Mouse (Mus musculus) MEL (cell line): Measurements from ENCODE around the gene Gm10197. TPM values are rescaled to one million over a fixed set of nuclear protein-coding genes. Genes with fewer than 3 reads are reported as not detected.

Experiments
- DNase-seq: peaks from one replicate; pipeline ENCODE4 v3.0.0; 2011; ENCODE audit warnings: low read depth, low spot score
- H3K27ac ChIP-seq: 2 replicates; pipeline ENCODE4 v1.5.1; 2012; ENCODE audit warnings: low read depth, mild to moderate bottlenecking, control low read depth, low read length, moderate library complexity; ENCODE audit not compliant: control insufficient read depth
- H3K27me3 ChIP-seq, 2 experiments: fragments of 150-350 bp in 1 of 2; sonication (generic) in 1 of 2; 2 replicates each; pipeline ENCODE4 v1.6.1; 2012; ENCODE audit warnings: low read length in 2 of 2, mild to moderate bottlenecking in 2 of 2, improper control_type of control experiment in 1 of 2, moderate library complexity in 1 of 2; ENCODE audit not compliant: insufficient read depth in 2 of 2, control insufficient read depth in 1 of 2
- H3K36me3 ChIP-seq, 2 experiments: 2 replicates each; pipeline ENCODE4 v1.6.1; 2012 to 2014; ENCODE audit warnings: low read length in 2 of 2, improper control_type of control experiment in 1 of 2, inconsistent platforms in 1 of 2, mild to moderate bottlenecking in 1 of 2; ENCODE audit not compliant: insufficient read depth in 2 of 2, control insufficient read depth in 1 of 2
- H3K4me1 ChIP-seq, 2 experiments: fragments of 150-350 bp in 1 of 2; sonication (generic) in 1 of 2; 2 replicates each; pipeline ENCODE4 v1.6.1; 2012; ENCODE audit warnings: low read length in 2 of 2, improper control_type of control experiment in 1 of 2, mild to moderate bottlenecking in 1 of 2; ENCODE audit not compliant: insufficient read depth in 2 of 2, control insufficient read depth in 1 of 2
- H3K4me3 ChIP-seq, 2 experiments: fragments of 150-350 bp in 1 of 2; sonication (generic) in 1 of 2; 2 replicates each; pipeline ENCODE4 v1.5.1; 2012; ENCODE audit warnings: low read depth in 2 of 2, low read length in 2 of 2, mild to moderate bottlenecking in 2 of 2, moderate library complexity in 2 of 2, control low read depth in 1 of 2, improper control_type of control experiment in 1 of 2; ENCODE audit not compliant: control insufficient read depth in 1 of 2, insufficient read depth in 1 of 2
- H3K79me2 ChIP-seq: 2 replicates; pipeline ENCODE4 v1.6.1; 2012; ENCODE audit warnings: mild to moderate bottlenecking, low read length, moderate library complexity; ENCODE audit not compliant: control insufficient read depth, poor library complexity, insufficient read depth
- H3K9ac ChIP-seq: 2 replicates; pipeline ENCODE4 v1.6.1; 2012; ENCODE audit warnings: low read depth, mild to moderate bottlenecking, control low read depth, low read length, moderate library complexity; ENCODE audit not compliant: control insufficient read depth, poor library complexity, severe bottlenecking
- H3K9me3 ChIP-seq: fragments of 150-350 bp; sonication (generic); replicated peaks from 2 replicates; pipeline ENCODE4 v1.6.1; 2012; ENCODE audit warnings: mild to moderate bottlenecking, low read length, improper control_type of control experiment, moderate library complexity; ENCODE audit not compliant: insufficient read depth
- CHD1 ChIP-seq: IDR thresholded peaks from 2 replicates; pipeline ENCODE4 v1.6.1; 2012; ENCODE audit warnings: low read depth, mild to moderate bottlenecking, inconsistent platforms, low read length, improper control_type of control experiment
- CTCF ChIP-seq, 3 experiments: IDR thresholded peaks in 2 of 3; conservative IDR thresholded peaks in 1 of 3; 2 replicates each; pipeline ENCODE4 v1.5.1; 2011 to 2012; ENCODE audit warnings: low read length in 3 of 3, low read depth in 2 of 3, mild to moderate bottlenecking in 2 of 3, improper control_type of control experiment in 1 of 3, inconsistent platforms in 1 of 3, mixed read lengths in 1 of 3, moderate library complexity in 1 of 3; ENCODE audit not compliant: control insufficient read depth in 1 of 3, insufficient read depth in 1 of 3, poor library complexity in 1 of 3, severe bottlenecking in 1 of 3
- GATA1 ChIP-seq: IDR thresholded peaks from 2 replicates; pipeline ENCODE4 v1.6.1; 2011; ENCODE audit warnings: low read depth, low read length, improper control_type of control experiment
- MYC ChIP-seq: IDR thresholded peaks from 2 replicates; pipeline ENCODE4 v1.6.1; 2011; ENCODE audit warnings: low read depth, mild to moderate bottlenecking, low read length, improper control_type of control experiment, moderate library complexity
- POLR2A ChIP-seq, 2 experiments: IDR thresholded peaks; 2 replicates each; pipeline ENCODE4 v1.6.1; 2011 to 2012; ENCODE audit warnings: low read length in 2 of 2, mild to moderate bottlenecking in 2 of 2, control low read depth in 1 of 2, improper control_type of control experiment in 1 of 2, low read depth in 1 of 2, moderate library complexity in 1 of 2; ENCODE audit not compliant: control insufficient read depth in 1 of 2, insufficient read depth in 1 of 2, poor library complexity in 1 of 2
- RAD21 ChIP-seq: IDR thresholded peaks from 2 replicates; pipeline ENCODE4 v1.6.1; 2011; ENCODE audit warnings: mild to moderate bottlenecking, low read depth, low read length, improper control_type of control experiment
- TAL1 ChIP-seq: IDR thresholded peaks from 2 replicates; pipeline ENCODE4 v1.6.1; 2012; ENCODE audit warnings: mild to moderate bottlenecking, inconsistent platforms, low read length, moderate library complexity, mixed read lengths
- UBTF ChIP-seq: IDR thresholded peaks from 2 replicates; pipeline ENCODE4 v1.6.1; 2012; ENCODE audit warnings: low read depth, mild to moderate bottlenecking, inconsistent platforms, low read length, improper control_type of control experiment, moderate library complexity, borderline replicate concordance; ENCODE audit not compliant: insufficient read depth
- ZNF384 ChIP-seq: IDR thresholded peaks from 2 replicates; pipeline ENCODE4 v1.6.1; 2012; ENCODE audit warnings: low read depth, mild to moderate bottlenecking, inconsistent platforms, low read length, improper control_type of control experiment
- polyA plus RNA-seq, 2 experiments: library from polyadenylated mRNA; stranded (reverse) in 1 of 2; unstranded in 1 of 2; fragments of >175 nt in 1 of 2; fragments of >200 nt in 1 of 2; gene quantifications; 2 replicates each; pipeline versions ENCODE4 v1.2.1 to v1.2.4; 2012; ENCODE audit warnings: low replicate concordance in 2 of 2, low read depth in 1 of 2; ENCODE audit not compliant: insufficient read length in 2 of 2, insufficient read depth in 1 of 2, missing spikeins in 1 of 2
- total RNA-seq: library from RNA; depleted of rRNA; stranded (reverse); fragments of 300-350 nt; gene quantifications from 2 replicates; pipeline ENCODE4 v1.2.3, GENCODE M21; 2012; rRNA removed

Gm10197 gene
- total and polyA plus RNA-seq, 3 experiments: 5.4 to 53.0 TPM; not detected in 1

DNA sequence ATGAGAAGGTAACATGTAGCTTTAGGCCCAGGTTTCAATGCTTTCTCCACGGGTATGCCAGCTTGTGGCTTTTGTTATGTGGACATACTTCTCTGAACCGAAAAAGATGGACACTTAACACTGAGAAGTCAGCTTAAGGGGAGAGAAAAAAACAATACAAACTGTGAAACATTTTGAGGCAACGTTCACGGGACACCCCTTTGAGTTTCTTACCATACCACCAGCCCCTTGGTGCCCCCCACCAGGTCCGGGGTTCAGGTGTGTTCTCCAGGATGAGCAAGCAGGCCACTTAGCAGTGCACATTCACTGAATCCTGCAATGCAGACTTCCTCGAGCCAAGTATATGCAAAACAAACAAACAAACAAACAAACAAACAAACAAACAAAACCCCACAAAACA, 46.7 kb downstream of the Gm10197 start:
- TF ChIP-seq TAL1: no peak
- 0 out of 2 replicates have a peak, but pooled peaks have one; percentile 44 for TF ChIP-seq CHD1
- H3K79me2 ChIP-seq: peaks cover 1% of the 10 kb centered on the region; the same call in 1 of the 2 replicates
- no peaks in the 10 kb centered on the region for H3K27me3 ChIP-seq
- H3K27ac ChIP-seq: no peak overlapping the region
- no peaks in the 10 kb centered on the region for H3K9me3 ChIP-seq
- peaks cover 0 to 4% of the 10 kb centered on the region in 2 experiments; a peak in 1 of 4 replicates for H3K36me3 ChIP-seq
- H3K4me3 ChIP-seq: peak overlapping the region in 1 of 2 experiments; percentile 79; a peak in 1 of 4 replicates
- H3K9ac ChIP-seq: peak overlapping the region; percentile 68; the same call in 1 of the 2 replicates
- DNase-seq: no peak
- H3K4me1 ChIP-seq: peaks cover 0 to 6% of the 10 kb centered on the region in 2 experiments; a peak in 3 of 4 replicates

DNA sequence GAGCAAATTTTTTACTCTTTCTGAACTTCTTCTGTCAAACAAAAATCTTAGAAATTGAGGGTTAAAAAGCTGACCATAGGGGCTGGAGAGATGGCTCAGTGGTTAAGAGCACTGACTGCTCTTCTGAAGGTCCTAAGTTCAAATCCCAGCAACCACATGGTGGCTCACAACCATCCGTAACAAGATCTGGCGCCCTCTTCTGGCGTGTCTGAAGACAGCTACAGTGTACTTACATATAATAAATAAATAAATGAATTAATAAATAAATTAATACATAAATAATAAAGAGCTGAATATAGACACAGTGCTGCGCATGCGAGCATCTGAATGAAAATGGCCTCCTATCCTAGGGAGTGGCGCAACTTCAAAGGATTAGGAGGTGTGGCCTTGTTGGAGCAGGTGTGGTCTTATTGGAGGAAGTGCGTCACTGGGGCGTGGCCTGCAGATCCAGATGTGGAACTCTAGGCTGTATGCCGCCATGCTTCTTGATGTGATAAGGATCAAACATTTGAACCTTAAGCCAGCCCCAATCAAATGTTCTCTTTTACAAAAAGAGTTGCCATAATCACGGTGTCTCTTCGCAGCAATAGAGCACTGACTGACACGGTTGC, 49.0 kb downstream of the Gm10197 start:
- H3K27ac ChIP-seq: no peak overlapping the region
- TF ChIP-seq GATA1 (0 out of 2 replicates have a peak, but pooled peaks have one; percentile 23), CTCF (IDR thresholded peaks at IDR 0.05 in 2 of 3, conservative IDR thresholded peaks at IDR 0.05 in 1 of 3; ENCODE audit: control insufficient read depth in 1 of 3, insufficient read depth in 1 of 3, low read depth in 2 of 3, low read length in 3 of 3, poor library complexity in 1 of 3, severe bottlenecking in 1 of 3) (peak; percentile 13 to 23 (median 17); a peak in 2 of 6 replicates), UBTF (no peak), ZNF384 (no peak), MYC (0 out of 2 replicates have a peak, but pooled peaks have one; percentile 37), POLR2A (IDR thresholded peaks at IDR 0.05; ENCODE audit: control insufficient read depth in 1 of 2, insufficient read depth in 1 of 2, low read depth in 1 of 2, low read length in 2 of 2, poor library complexity in 1 of 2) (no peak), RAD21 (no peak; the same call in 1 of the 2 replicates)
- TF ChIP-seq, all 39 proteins: peak for 3
- no peak overlapping the region for H3K4me3 ChIP-seq
- no peaks in the 10 kb centered on the region for H3K27me3 ChIP-seq
- H3K9ac ChIP-seq: no peak overlapping the region
- H3K79me2 ChIP-seq: peaks cover 1% of the 10 kb centered on the region; the same call in 1 of the 2 replicates
- H3K36me3 ChIP-seq: peaks cover 0 to 4% of the 10 kb centered on the region in 2 experiments; a peak in 1 of 4 replicates
- peaks cover 0 to 6% of the 10 kb centered on the region in 2 experiments; a peak in 3 of 4 replicates for H3K4me1 ChIP-seq
- peak; percentile 66 for DNase-seq
- H3K9me3 ChIP-seq: no peaks in the 10 kb centered on the region

Other genes with a start within 250 kb of the Gm10197 start
- 14.0 and 33.0 TPM in 2 replicates for gene Add3, start 231.3 kb downstream of the Gm10197 start, total RNA-seq
- 10 to 100 TPM in 1 of 2 experiments, not detected in 1; 52.9 TPM for gene Add3, start 231.3 kb downstream of the Gm10197 start, polyA plus RNA-seq
- gene Mxi1, start 61.2 kb downstream of the Gm10197 start, total RNA-seq: 29.0 and 29.8 TPM in 2 replicates
- gene Mxi1, start 61.2 kb downstream of the Gm10197 start, polyA plus RNA-seq: 10 to 100 TPM in 1 of 2 experiments, not detected in 1; 60.9 TPM
- 27.5 and 29.3 TPM in 2 replicates for gene Smndc1, start 18.8 kb upstream of the Gm10197 start, total RNA-seq
- gene Smndc1, start 18.8 kb upstream of the Gm10197 start, polyA plus RNA-seq: 100 to 1,000 TPM; 114 to 166 TPM
- 7.6 and 11.7 TPM in 2 replicates for gene Dusp5, start 157.3 kb upstream of the Gm10197 start, total RNA-seq
- 10 to 100 TPM in 1 of 2 experiments, not detected in 1; 13.8 TPM for gene Dusp5, start 157.3 kb upstream of the Gm10197 start, polyA plus RNA-seq
- 35.8 and 53.1 TPM in 2 replicates for gene Nutf2-ps1, start 217.3 kb upstream of the Gm10197 start, total RNA-seq
- gene Nutf2-ps1, start 217.3 kb upstream of the Gm10197 start, polyA plus RNA-seq: 100 to 1,000 TPM in 1 of 2 experiments, not detected in 1; 398 TPM
- 100 and 109 TPM in 2 replicates for gene Smc3, start 228.6 kb upstream of the Gm10197 start, total RNA-seq
- gene Smc3, start 228.6 kb upstream of the Gm10197 start, polyA plus RNA-seq: 100 to 1,000 TPM; 118 to 129 TPM